Mouse (Mus musculus): ENCODE measurements around the gene Thtpa.

Gene Thtpa

DNA sequence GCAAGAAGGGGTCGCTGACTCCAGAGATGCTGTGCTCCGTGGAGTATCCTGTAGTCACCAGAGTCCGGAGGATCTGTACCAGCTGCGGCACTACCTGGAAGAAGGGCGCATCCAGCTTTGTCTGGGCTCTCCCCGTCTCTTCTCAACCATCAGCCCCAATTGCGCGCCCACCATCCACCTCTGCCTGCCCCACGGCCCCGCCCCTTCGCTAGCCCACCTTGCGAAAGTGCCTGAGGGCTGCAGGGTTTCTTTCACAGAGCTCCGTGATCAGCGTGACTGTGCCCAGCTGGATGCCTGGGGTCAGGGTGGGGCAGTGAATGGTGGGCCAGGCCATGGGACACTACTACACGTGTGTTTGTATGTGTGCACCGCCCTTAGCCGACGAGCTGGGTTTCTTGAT lies 9.8 kb downstream of the Thtpa start:
- intact Hi-C loops (cut with DNase I), result no loop called here

DNA sequence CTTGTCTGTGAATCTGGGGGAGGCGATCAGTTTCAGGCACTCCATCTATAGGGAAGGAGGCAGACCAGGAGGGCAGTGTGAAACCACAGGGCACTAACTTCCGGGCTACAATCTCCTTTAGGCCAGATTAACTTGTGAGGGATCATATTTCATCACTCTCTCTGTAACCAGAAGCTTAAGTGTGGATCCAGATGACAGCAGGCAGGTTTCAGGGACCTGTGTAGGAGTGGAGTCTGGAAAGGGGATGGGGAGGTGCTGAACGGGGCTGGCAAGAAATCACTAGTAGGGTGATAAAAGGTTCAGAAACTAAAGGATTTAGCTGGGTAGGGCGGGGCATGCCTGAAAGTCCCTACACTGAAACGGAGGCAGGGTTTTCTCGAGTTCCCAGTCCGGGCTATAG lies 10.8 kb downstream of the Thtpa start:
- intact Hi-C loops (cut with DNase I), result no loop called here

DNA sequence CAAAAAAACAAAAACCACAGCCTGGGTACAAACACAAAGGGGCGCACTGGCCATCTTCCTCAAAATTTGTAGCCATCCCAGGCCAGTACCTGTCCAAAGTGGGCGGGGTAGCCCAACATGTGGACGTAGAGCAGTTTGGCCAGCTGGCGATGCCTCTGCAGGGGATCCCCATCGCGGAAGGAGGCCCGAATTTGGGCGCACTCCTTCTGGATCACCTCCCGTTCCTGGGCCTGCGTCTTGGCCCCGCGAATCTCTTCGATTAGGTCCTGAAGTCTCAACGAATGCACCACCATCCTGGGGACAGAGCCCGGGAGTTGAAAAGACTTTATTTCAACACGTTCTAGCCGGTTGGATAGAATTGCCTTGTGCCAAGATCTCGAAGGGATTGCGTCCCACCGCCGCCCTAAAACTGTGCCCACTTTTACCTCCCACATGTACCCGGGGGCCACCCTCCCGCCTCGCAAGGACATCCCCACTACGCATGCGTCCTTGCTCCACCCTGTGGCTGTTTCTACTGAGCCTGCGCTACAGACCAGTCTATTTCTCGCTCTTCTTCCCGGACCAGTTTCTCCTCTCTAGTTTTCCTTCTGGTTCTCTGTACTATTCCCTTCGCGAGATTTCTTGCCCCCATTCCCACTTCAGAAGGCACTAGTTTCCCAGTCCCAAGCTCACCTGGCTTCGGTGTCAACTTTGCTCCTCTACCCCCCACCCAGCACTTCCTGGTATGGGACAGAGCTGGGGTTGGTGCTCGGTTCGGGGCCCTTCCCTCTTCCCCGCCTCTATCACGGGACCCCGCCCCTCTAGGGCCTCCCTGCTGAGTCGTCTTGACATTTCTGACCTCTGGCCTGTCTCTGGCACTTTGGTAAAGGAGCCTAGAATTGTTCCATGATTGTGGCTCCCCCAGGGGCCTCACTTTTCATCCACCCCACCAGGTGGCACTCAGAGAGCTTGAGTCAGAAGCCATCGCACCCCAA lies 11.5 kb downstream of the Thtpa start, which contains the start of gene Ap1g2:
Gene Ap1g2 (minus strand): TSS at position 758 of the 974 bp plus-strand sequence.
- intact Hi-C loops (cut with DNase I), result no loop called here

DNA sequence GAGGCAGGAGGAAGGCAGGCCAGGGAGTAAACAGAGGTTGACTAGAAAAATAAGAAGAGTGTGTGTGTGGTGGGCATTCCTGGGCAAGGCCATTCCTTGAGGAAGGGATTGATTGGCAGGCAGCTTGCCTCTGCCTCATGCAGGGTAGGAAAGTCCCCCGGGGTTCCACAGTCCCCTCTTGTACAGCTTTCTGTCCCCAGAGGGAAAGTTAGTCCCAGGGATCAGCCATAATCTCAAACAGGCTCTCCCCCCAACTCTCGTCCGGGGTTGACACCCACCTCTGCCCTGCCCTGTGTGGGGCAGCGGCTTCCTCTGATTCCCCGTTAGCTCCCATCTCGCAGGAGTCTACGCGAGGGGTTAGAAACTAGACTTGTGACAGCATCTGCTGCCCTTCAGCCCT lies 12.4 kb downstream of the Thtpa start:
- intact Hi-C loops (cut with DNase I), result no loop called here

DNA sequence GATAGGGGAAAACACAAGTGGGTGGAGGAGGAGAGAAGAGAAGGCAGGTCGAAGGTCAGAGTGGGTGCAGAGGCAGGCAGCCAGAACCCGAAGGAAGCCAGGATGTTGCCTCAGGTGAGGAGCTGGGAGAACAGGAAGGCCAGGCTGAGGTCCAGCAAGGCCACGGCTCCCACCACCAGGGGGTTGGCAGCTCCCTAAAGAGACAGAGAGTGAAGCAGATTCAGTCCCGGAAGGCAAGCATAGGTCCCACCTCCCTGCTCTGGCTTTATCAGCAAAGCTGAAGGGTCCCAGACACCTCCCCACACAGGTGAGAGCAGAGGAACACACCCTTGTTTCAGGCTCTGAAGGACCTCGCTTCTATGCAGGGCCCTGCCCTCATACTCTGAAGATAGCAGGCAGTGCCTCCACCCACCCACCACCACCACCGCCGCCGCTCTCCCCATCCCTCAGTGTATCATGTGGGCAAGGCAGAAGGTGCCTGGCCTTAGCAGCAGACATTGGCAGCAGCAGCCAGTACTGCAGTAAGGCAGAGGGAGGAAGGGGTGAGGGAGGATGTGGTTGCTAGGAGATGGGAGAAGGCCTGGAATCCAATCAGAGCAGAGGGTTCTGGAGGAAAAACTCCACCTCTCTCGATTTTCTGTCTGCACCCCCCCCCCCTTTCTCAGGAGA lies 13.8 kb downstream of the Thtpa start:
- intact Hi-C loops (cut with DNase I), result no loop called here

DNA sequence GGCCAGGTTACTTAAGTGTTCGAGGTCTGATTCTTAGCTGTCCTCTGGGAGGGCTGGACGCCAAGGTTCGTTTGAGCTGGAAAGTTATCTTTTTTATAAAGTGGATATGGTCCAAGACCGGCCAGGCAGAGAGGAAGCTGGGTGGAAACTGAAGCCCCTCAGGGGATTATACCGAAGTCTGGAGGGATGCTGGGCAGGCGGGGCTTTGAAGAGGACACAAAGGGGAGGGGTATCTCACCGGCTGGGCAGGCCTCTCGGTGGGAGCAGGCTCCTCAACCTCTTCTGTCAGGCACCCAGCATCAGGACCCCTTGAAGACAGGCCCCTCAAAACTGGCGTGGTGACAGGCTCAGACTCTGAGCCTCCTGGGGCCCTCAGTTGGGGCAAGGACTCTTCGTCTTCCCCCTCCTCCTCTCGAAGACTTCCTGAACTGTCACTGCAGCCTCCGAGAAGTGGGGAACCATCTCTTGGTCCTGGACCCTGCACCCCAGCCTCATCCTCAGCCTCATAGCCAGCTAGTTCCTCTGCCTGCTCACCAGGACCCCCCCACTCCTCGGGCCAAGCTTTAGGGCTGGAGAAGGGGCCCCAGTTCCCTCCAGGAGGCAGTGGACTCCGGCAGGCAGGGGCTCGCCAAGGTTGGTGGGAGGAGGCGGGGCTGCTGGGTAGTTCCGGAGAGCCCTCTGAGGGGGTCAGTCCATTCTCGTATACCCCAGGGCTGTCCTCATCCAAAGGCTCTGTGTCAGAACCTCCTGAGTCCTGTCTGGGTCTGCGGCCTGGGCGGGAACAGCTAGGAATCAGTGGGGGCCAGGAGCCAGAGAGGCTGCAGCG lies 14.7 kb downstream of the Thtpa start:
- intact Hi-C loops (cut with DNase I), result no loop called here

DNA sequence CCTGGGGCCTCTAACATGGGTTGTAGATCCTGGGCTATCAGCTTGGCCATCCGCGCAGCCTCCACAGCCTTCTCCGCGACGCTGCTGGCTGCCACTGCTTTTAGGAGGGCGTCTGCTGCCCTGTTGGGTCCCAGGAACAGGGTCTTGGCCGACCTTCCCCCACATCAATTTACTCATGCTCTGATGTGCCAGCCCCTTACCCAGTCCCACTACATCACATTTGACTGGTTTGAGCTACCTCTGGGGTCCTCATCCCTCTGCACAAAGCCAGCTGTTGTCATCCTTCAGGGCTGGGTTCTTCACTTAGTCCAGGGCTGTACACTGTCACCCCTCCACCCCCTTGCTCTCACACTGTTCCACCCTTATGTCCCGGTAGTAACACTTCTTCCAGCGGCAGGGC lies 15.5 kb downstream of the Thtpa start:
- intact Hi-C loops (cut with DNase I), result no loop called here

DNA sequence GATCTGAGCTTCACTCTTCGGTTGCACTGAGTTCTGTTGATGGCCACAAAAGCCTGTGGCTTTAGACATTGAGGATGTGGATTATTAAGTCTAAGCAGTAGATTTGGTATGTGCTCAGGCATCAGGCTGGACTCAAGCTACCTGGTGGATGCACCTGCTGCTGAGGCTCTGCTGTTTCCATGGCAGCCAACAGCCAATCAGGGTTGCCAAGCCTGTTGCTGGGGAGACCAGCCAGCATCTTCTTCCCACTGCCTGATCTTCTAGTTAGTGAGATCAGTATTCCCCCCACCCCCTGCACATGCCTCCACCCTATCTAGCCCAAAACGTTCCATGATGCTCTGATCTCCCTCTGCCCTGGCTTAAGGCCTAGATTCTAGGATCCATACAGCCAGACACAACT lies 17.1 kb downstream of the Thtpa start:
- intact Hi-C loops (cut with DNase I), result no loop called here

DNA sequence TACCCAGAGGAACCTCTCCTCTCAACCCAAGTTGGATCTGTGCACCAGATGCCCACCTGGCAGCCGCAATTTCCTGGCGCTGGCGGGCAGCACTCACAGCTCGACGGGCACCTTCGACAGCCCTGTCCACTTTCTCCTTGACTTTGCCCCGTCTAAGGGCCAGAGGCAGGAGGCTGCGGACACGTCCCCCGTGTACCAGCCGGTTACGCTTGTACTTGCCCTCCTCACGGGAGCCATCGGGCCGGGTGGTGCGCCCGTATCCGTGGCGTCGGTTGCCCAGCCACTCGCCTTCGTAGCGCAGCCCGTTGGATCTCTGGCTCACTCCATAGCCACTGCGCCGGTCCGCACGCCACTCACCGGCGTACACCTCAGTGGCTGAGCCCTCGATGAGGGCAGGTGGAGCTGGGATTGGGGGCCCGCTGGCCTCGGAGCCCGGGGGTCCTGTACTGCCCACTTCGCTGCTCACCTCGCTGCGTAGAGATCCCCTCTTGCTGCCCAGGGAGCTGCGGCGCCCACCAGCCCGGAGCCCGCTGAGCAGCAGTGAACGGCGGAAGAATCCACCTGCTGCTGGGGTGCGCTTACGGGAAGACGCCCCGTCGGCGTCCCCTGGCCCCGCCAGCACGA lies 18.9 kb downstream of the Thtpa start:
- intact Hi-C loops (cut with DNase I), result no loop called here

DNA sequence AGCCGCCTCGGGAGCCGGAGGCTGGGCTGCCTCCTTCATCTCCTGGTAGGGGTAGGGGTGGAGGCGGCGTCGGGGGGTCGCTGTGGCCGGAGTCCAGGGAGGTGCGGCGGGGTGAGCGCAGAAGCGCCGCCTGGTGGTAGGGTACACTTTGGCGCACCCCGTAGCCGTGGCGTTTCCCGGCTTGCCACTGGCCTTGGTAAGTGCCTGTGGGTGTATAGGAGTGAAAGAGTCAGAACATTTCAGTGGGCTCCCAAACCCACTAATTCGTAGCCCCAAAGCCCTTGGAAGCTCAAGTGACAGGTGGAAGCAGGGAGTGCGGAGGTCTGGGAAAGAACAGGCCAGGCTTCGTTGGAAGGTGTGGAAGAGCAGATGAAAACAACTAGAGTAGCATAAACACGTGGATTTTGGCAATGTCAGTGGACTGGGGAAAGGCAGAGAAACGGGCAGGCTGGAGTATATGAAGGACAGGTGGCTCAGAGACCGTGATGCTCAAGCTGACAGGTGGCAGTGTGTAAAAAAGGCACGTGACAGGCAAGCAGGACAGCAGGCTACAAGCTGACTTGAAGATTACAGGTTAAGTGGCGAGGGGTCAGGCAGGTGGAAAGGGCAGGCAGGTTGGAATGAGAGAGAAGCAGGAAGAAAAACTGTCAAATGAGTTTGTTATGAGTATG lies 19.5 kb downstream of the Thtpa start:
- intact Hi-C loops (cut with DNase I), result no loop called here

DNA sequence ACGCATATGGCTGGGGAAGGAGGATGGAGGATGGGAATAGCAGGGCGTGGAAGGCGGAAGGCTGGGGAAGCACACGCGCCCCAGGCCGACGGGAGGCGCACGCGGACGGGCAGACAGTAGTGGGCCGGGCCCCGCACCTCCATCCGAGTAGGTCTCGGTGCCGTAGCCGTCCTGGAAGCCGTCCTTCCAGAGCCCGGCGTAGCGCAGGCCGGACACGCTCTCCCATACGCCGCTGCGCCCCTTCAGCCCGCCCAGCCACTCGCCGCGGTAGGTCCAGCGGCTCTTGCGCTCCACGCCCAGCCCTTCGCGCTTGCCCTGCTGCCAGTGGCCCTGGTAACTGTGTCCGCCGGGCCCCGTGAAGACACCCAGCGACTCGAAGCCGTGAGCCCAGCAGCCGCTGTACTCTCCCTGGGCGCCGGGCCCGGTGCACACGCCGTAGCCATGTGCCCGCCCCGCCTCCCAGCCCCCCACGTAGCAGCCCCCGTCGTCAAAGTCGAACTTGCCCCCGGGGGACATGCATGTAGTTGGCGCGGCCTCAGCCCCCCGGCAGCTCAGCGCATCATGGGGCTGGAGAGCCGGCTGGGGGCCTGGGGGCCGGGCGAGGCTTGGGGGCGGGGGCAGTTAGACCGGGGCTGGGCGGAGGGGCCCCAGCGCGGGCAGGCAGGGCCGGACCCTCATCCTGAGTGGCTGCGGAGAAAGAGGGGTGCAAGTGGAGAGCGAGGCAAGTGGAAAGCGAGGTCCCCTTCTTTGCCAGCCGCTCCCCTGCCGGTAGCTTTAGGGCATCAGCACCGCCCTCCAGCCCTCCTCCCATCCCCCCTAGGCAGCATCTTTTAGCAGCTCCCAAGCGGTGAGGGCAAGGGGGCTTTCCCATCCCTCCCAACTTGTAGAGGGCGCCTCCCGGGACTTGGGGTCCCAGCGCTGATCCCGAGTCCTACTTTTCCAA lies 20.4 kb downstream of the Thtpa start:
- intact Hi-C loops (cut with DNase I), result no loop called here

DNA sequence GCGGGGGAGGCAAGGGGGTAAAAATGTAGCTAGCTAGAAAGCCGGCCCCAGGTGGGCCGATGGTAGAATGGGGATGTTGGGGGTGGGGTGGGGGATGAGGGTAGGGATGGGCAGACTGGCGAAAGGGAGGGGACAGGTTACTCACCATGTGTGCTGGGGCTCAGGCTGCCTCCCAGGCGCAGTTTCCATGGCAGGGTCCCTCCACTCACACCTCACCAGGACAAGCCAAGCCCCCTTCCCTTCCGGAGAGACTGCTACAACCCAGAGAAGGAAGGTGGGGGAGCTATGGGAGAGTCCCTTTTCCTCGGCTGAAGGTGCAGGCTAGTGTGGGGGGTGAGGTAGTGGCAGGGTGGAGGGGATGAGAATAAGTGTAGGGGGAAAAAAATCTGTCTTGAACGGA lies 21.3 kb downstream of the Thtpa start:
- intact Hi-C loops (cut with DNase I), result no loop called here

DNA sequence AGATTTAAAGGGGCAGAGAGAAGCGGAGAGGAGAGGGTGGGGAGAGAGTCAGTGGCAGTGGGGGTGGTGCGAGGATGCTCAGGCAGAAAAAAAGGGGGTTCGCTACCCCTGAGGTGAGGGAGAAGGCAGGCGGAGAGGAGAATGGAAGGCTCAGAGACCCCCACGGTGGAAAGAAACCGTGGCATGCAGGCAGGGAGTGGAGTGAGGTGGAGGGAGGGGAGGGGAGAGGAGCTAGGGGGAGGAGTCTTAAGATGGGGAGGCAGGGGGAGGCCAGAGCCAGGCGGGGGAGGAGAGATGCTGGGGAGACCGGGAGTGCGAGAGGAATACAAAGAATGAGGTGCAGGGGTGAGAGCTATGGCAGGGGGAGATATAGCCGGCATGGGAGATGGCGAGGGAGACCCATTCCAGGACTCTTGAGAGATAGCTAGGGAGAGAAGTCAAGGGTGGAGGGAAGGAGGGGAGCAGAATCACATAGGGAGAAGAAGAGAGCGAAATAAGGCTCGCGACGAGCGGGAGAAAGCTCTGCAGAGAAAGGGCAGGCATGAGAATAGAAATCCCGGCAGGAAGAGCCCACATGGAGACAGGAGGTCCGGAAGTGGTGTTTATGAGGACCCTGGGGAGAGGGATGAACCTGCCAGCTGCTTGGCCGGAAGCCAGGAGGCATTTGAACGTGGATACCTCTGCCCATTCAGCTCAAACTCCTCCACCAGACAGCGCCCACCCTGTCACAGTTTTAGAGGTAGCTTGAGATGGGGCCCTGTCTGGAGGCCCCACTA lies 22.0 kb downstream of the Thtpa start, which contains the start of gene Jph4:
Gene Jph4 (minus strand): TSS at position 511 of the 776 bp plus-strand sequence.
- intact Hi-C loops (cut with DNase I), result no loop called here

DNA sequence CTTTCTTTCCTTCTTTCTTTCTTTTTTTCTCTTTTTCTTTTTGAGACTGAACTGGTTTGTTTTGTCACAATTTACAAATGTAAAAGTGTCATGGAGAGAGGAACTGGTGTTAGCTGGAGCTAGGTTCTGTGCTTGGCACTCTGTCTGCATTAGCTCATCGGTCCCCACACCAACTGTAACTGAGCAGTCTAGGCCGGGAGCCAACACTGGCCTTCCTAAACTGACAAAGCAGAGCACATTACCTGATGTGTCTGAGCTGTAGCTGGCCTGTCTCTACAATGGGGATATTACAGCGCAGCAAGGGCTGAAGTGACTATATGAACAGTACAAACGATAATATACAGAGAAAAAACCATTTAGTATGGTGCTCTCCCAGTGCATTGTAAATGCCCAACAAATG lies 24.3 kb downstream of the Thtpa start:
- intact Hi-C loops (cut with DNase I), result no loop called here

DNA sequence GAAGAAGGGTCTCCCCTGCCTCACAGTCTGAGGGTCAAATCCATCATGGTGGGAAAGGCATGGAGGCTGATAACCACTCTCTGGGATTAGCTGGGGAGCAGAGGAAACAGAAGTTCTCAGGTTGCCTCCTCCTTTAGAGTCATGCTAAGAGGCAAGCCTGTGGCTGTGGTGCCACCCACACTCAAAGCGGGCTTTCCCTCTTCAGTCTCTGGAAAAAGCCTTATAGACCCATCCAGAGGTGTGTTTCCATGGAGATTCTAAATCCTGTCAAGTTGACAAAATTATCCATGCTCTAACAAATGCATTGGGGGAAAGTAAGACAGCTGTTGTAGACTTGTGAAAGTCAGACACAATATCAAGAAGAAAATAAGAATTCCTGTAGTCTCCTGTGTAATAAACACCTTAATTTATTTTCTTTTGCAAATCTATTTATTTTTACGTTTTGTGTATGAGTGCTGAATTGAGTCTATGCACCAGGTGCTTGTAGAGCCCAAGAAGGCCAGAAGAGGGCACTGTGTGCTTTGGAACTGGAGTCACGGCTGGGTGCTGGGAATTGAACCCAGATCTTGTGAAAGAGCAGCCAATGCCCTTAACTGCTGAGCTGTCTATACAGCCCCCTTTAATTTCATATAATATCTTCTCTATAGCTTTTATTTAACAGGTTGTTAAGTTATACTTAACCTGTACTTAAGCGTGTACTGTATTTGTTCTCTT lies 25.0 kb downstream of the Thtpa start:
- intact Hi-C loops (cut with DNase I), result no loop called here

DNA sequence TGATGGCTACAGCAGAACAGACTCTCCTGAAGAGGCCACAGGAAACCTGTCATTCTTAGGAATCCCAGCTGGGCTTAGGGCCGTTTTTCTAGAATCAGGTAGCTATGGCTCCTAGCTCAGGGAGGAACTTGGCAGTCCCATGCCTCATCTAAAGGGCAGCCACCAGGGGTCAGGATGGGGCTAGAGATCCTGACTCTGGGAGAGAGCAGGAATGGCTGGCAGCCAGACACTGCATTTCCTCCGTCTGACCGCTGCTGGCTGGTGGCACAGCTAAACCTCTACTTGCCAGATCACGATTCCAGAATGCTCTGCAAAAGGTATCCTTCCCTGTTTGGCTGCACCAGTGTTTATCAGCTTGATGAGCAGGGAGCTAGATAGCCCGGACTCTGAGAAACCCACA lies 27.4 kb downstream of the Thtpa start:
- intact Hi-C loops (cut with DNase I), result loop anchor here (2.0 kb wide), 1 partner anchor 39 kb away; no protein-coding TSS in a partner anchor

DNA sequence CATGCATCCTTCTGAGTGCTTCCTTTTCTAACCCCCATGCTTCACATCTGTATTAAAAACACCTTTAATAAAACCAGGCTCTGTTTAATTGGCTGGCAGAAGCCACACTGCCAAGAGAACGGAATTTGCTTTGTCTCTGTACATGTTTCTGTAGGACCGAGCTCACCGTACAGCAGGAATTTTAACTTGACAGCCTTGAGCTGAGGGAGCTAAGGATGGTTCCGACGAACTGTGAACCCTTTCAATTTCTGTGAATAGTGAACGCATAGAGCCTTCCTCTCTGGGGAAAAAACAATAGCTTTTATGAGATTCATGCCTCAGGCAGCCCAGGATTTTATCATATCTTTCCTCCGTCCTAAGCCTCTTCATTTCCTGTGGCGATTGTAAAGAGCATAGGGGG lies 27.8 kb downstream of the Thtpa start:
- intact Hi-C loops (cut with DNase I), result loop anchor here (2.0 kb wide), 1 partner anchor 38 kb away; no protein-coding TSS in a partner anchor

DNA sequence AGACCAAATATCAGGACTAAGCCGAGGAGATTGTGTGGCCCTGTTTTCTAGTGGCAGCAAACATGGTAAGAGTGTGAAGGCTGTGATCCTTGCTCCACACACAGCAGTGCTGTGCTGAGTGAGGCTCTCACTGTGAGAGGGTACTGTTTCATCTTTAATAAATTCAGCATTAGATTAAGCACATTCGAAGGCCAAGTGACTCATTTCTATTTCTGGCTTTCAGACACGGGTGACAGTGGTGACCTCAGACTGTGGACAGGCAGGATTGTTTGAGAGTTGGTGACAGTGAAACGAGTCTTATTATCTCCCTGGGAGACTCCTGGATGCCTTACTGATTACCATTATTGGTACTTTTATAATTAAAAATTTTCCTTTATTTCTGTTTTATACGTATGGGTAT lies 31.1 kb downstream of the Thtpa start:
- intact Hi-C loops (cut with DNase I), result no loop called here

Measured in adrenal gland (tissue).